Mouse (Mus musculus) ES-E14 (cell line): ENCODE results near the gene Usp36.

ENCODE experiments used
- MAFK ChIP-seq: IDR thresholded peaks from 2 replicates; pipeline ENCODE4 v1.6.1; 2014; ENCODE audit warnings: mild to moderate bottlenecking, low read depth, low read length, inconsistent platforms; ENCODE audit not compliant: insufficient read depth
- ZC3H11A ChIP-seq: IDR thresholded peaks from 2 replicates; pipeline ENCODE4 v1.6.1; 2012; ENCODE audit warnings: low read depth, mild to moderate bottlenecking, inconsistent platforms, low read length, borderline replicate concordance

GRCm38 (mm10) chr11:118298810-118299209, 8.8 kb upstream of the Usp36 start:
- TF ChIP-seq MAFK (no peak), ZC3H11A (no peak)
